Mouse (Mus musculus): Measurements from ENCODE around the gene Grb7. TPM values are rescaled to one million over a fixed set of nuclear protein-coding genes. Genes with fewer than 3 reads are reported as not detected.

Grb7 gene
- total RNA-seq, 2 experiments from 2014 or later: 0.16 TPM; not detected in 1

GRCm38 (mm10) chr11:98472696-98473095, 26.5 kb downstream of the Grb7 start:
- DNase-seq: no peak

GRCm38 (mm10) chr11:98473916-98474479, 27.8 kb downstream of the Grb7 start:
- no peak for DNase-seq

GRCm38 (mm10) chr11:98474967-98475366, 28.8 kb downstream of the Grb7 start:
- no peak for DNase-seq

- DNase-seq: no peak
Observed at GRCm38 (mm10) chr11:98475630-98476433, 29.6 kb downstream of the Grb7 start.

GRCm38 (mm10) chr11:98476434-98476807, 30.2 kb downstream of the Grb7 start:
- no peak for DNase-seq

GRCm38 (mm10) chr11:98477011-98477701, 31.0 kb downstream of the Grb7 start:
- DNase-seq: no peak

- DNase-seq: no peak
Observed at GRCm38 (mm10) chr11:98479026-98479939, 33.1 kb downstream of the Grb7 start.

GRCm38 (mm10) chr11:98479940-98480497, 33.8 kb downstream of the Grb7 start:
- DNase-seq: no peak

GRCm38 (mm10) chr11:98481231-98481630, 35.0 kb downstream of the Grb7 start:
- DNase-seq: no peak

- no peak for DNase-seq
Observed at GRCm38 (mm10) chr11:98482067-98482466, 35.9 kb downstream of the Grb7 start.

GRCm38 (mm10) chr11:98485749-98486148, 39.6 kb downstream of the Grb7 start:
- DNase-seq: no peak

- no peak for DNase-seq
Observed at GRCm38 (mm10) chr11:98487526-98488040, 41.4 kb downstream of the Grb7 start.

- no peak for DNase-seq
Observed at GRCm38 (mm10) chr11:98488540-98489234, 42.5 kb downstream of the Grb7 start.

GRCm38 (mm10) chr11:98491571-98491970, 45.4 kb downstream of the Grb7 start:
- DNase-seq: no peak

- no peak for DNase-seq
Observed at GRCm38 (mm10) chr11:98492959-98493358, 46.8 kb downstream of the Grb7 start.

GRCm38 (mm10) chr11:98493394-98493793, 47.2 kb downstream of the Grb7 start:
- DNase-seq: no peak

GRCm38 (mm10) chr11:98495176-98495719, 49.1 kb downstream of the Grb7 start:
- no peak for DNase-seq

- peak; percentile 12 for DNase-seq
Observed at GRCm38 (mm10) chr11:98497388-98498288, 51.4 kb downstream of the Grb7 start.

- no peak for DNase-seq
Observed at GRCm38 (mm10) chr11:98504926-98505325, 58.7 kb downstream of the Grb7 start.
